Mouse (Mus musculus) kidney, embryonic 16.5 days (tissue): ENCODE results near the gene Cep295. TPM values are rescaled to one million over a fixed set of nuclear protein-coding genes. Genes with fewer than 3 reads are reported as not detected.

ENCODE experiments used
- ATAC-seq: fragments of 200-750 bp; cut with Nextera tagmentation; 2 replicates; pipeline ENCODE4 v1.8.0; 2017; ENCODE audit warnings: moderate TSS enrichment; ENCODE audit not compliant: low FRiP score, low TSS enrichment
- H3K27ac ChIP-seq: fragments of 300-500 bp; sonication (generic); 2 replicates; pipeline ENCODE4 v1.5.1; 2014; ENCODE audit warnings: low read length
- H3K27me3 ChIP-seq: fragments of 300-500 bp; sonication (generic); 2 replicates; pipeline ENCODE4 v1.6.1; 2014; ENCODE audit warnings: low read length, control low read depth, mixed read lengths; ENCODE audit not compliant: insufficient read depth
- H3K36me3 ChIP-seq: fragments of 300-500 bp; sonication (generic); 2 replicates; pipeline ENCODE4 v1.6.1; 2014; ENCODE audit warnings: low read length, control low read depth, mixed read lengths; ENCODE audit not compliant: insufficient read depth
- H3K4me1 ChIP-seq: fragments of 300-500 bp; sonication (generic); 2 replicates; pipeline ENCODE4 v1.6.1; 2014; ENCODE audit warnings: low read length, control low read depth, mixed read lengths; ENCODE audit not compliant: insufficient read depth
- H3K4me2 ChIP-seq: fragments of 300-500 bp; sonication (generic); replicated peaks from 2 replicates; pipeline ENCODE4 v1.6.1; 2014; ENCODE audit warnings: low read depth, low read length
- H3K4me3 ChIP-seq: fragments of 300-500 bp; sonication (generic); 2 replicates; pipeline ENCODE4 v1.5.1; 2014; ENCODE audit warnings: mild to moderate bottlenecking, low read length
- H3K9ac ChIP-seq: fragments of 300-500 bp; sonication (generic); replicated peaks from 2 replicates; pipeline ENCODE4 v1.6.1; 2014; ENCODE audit warnings: low read length
- H3K9me3 ChIP-seq: fragments of 300-500 bp; sonication (generic); 2 replicates; pipeline ENCODE4 v1.6.1; 2016; ENCODE audit warnings: low read length, control low read depth
- WGBS: fragments of 180-500 bp; shearing (Covaris S2); extraction: QIAGEN DNeasy Blood & Tissue Kit; methylation state at CpG from one replicate; pipeline ENCODE4 v1.1.7; 2014; 5-methylcytosine and 5-hydroxymethylcytosine counted together
- polyA plus RNA-seq: library from polyadenylated mRNA; unstranded; fragments of >200 nt; fragmentation: Nextera tagmentation; extraction: Ambion mirVana; gene quantifications from 2 replicates; pipeline ENCODE4 v1.2.1, GENCODE M21; 2015

Gene Cep295
- polyA plus RNA-seq, result 14.5 and 19.2 TPM in 2 replicates

- 3% methylated on average over 60 of the region's 60 CpGs for WGBS
- ATAC-seq, result peak; percentile 99
Observed at GRCm38 (mm10) chr9:15357484-15358275, at the start of gene Cep295. Gene Cep295 (minus strand): TSS chr9:15357788.

GRCm38 (mm10) chr9:15397591-15397990, 40.0 kb upstream of the Cep295 start:
- 0 out of 2 replicates have a peak, but pooled peaks have one; percentile 35 for ATAC-seq
- Histone ChIP-seq H3K36me3 (no peaks in the 10 kb centered on the region), H3K4me1 (no peaks in the 10 kb centered on the region), H3K9ac (no peak overlapping the region), H3K9me3 (no peaks in the 10 kb centered on the region), H3K4me2 (no peak overlapping the region), H3K27me3 (no peaks in the 10 kb centered on the region), H3K4me3 (no peak overlapping the region), H3K27ac (no peak overlapping the region)
- 71% methylated on average over 3 of the region's 4 CpGs for WGBS

More at GRCm38 (mm10) chr9:15357484-15358275, at the start of gene Cep295:
- Histone ChIP-seq H3K9ac (peak within 1 kb of the TSS; percentile 82), H3K4me2 (peak within 1 kb of the TSS; percentile 58), H3K27ac (peak within 1 kb of the TSS; percentile 84), H3K4me1 (peaks cover 16% of the 10 kb centered on the region), H3K4me3 (peak within 1 kb of the TSS; percentile 83), H3K36me3 (0 out of 2 replicates have a peak, but pooled peaks cover 2% of the 10 kb centered on the region), H3K27me3 (0 out of 2 replicates have a peak, but pooled peaks cover 5% of the 10 kb centered on the region), H3K9me3 (no peaks in the 10 kb centered on the region)

- Histone ChIP-seq H3K27ac (no peak overlapping the region), H3K4me3 (no peak overlapping the region), H3K4me2 (no peak overlapping the region), H3K4me1 (no peaks in the 10 kb centered on the region), H3K36me3 (no peaks in the 10 kb centered on the region), H3K9ac (no peak overlapping the region), H3K27me3 (no peaks in the 10 kb centered on the region), H3K9me3 (no peaks in the 10 kb centered on the region)
- no peak for ATAC-seq
- 94% methylated on average over 1 of the region's 1 CpGs for WGBS
Observed at GRCm38 (mm10) chr9:15395353-15395942, 37.9 kb upstream of the Cep295 start.

- Histone ChIP-seq H3K27ac (no peak overlapping the region), H3K9ac (no peak overlapping the region), H3K27me3 (no peaks in the 10 kb centered on the region), H3K4me3 (no peak overlapping the region), H3K4me1 (no peaks in the 10 kb centered on the region), H3K9me3 (no peaks in the 10 kb centered on the region), H3K36me3 (no peaks in the 10 kb centered on the region), H3K4me2 (no peak overlapping the region)
- 76% methylated on average over 5 of the region's 5 CpGs for WGBS
- ATAC-seq, result no peak
Observed at GRCm38 (mm10) chr9:15387075-15387643, 29.6 kb upstream of the Cep295 start.

GRCm38 (mm10) chr9:15384266-15384665, 26.7 kb upstream of the Cep295 start:
- Histone ChIP-seq H3K36me3 (no peaks in the 10 kb centered on the region), H3K4me1 (no peaks in the 10 kb centered on the region), H3K9me3 (no peaks in the 10 kb centered on the region), H3K4me2 (no peak overlapping the region), H3K27ac (no peak overlapping the region), H3K4me3 (no peak overlapping the region), H3K27me3 (no peaks in the 10 kb centered on the region), H3K9ac (no peak overlapping the region)
- no peak for ATAC-seq
- 41% methylated on average over 5 of the region's 5 CpGs for WGBS

- no peaks in the 10 kb centered on the region for H3K36me3 ChIP-seq
- no peaks in the 10 kb centered on the region for H3K9me3 ChIP-seq
- ATAC-seq, result no peak
- no peak overlapping the region for H3K4me3 ChIP-seq
- H3K4me1 ChIP-seq, result no peaks in the 10 kb centered on the region
- WGBS, result 66% methylated on average over 2 of the region's 2 CpGs
- no peak overlapping the region for H3K9ac ChIP-seq
- H3K27me3 ChIP-seq, result no peaks in the 10 kb centered on the region
- no peak overlapping the region for H3K4me2 ChIP-seq
- no peak overlapping the region for H3K27ac ChIP-seq
Observed at GRCm38 (mm10) chr9:15366260-15366659, 8.7 kb upstream of the Cep295 start.

- no peaks in the 10 kb centered on the region for H3K9me3 ChIP-seq
- no peak overlapping the region for H3K27ac ChIP-seq
- peak; percentile 46; the same call in 1 of the 2 replicates for ATAC-seq
- H3K4me2 ChIP-seq, result no peak overlapping the region
- no peaks in the 10 kb centered on the region for H3K4me1 ChIP-seq
- H3K9ac ChIP-seq, result no peak overlapping the region
- no peaks in the 10 kb centered on the region for H3K36me3 ChIP-seq
- no peak overlapping the region for H3K4me3 ChIP-seq
- 89% methylated on average over 1 of the region's 1 CpGs for WGBS
- no peaks in the 10 kb centered on the region for H3K27me3 ChIP-seq
Observed at GRCm38 (mm10) chr9:15365856-15366255, 8.3 kb upstream of the Cep295 start.

- WGBS, result 81% methylated on average over 1 of the region's 1 CpGs
- no peaks in the 10 kb centered on the region for H3K4me1 ChIP-seq
- no peak overlapping the region for H3K9ac ChIP-seq
- H3K36me3 ChIP-seq, result no peaks in the 10 kb centered on the region
- no peak overlapping the region for H3K27ac ChIP-seq
- H3K4me3 ChIP-seq, result no peak overlapping the region
- no peaks in the 10 kb centered on the region for H3K9me3 ChIP-seq
- ATAC-seq, result no peak
- 0 out of 2 replicates have a peak, but pooled peaks cover 2% of the 10 kb centered on the region for H3K27me3 ChIP-seq
- no peak overlapping the region for H3K4me2 ChIP-seq
Observed at GRCm38 (mm10) chr9:15364843-15365242, 7.3 kb upstream of the Cep295 start.

- peaks cover 16% of the 10 kb centered on the region for H3K4me1 ChIP-seq
- peak overlapping the region; percentile 58 for H3K4me2 ChIP-seq
- peak overlapping the region; percentile 82 for H3K9ac ChIP-seq
- peak overlapping the region; percentile 83 for H3K4me3 ChIP-seq
- 0 out of 2 replicates have a peak, but pooled peaks cover 5% of the 10 kb centered on the region for H3K27me3 ChIP-seq
- H3K27ac ChIP-seq, result peak overlapping the region; percentile 73
- no peaks in the 10 kb centered on the region for H3K9me3 ChIP-seq
- WGBS, result 0% methylated on average over 9 of the region's 9 CpGs
- ATAC-seq, result no peak
- 0 out of 2 replicates have a peak, but pooled peaks cover 2% of the 10 kb centered on the region for H3K36me3 ChIP-seq
Observed at GRCm38 (mm10) chr9:15356916-15357483, 588 bp downstream of the Cep295 start.
